Mouse (Mus musculus) heart, embryonic 14.5 days (tissue): ENCODE results near the gene Fabp2. TPM values are rescaled to one million over a fixed set of nuclear protein-coding genes. Genes with fewer than 3 reads are reported as not detected.

Experiments
- ATAC-seq: fragments of 200-750 bp; cut with Nextera tagmentation; 2 replicates; pipeline ENCODE4 v1.8.0; 2017; ENCODE audit warnings: low read depth, moderate TSS enrichment; ENCODE audit not compliant: insufficient number of reproducible peaks, insufficient read depth, low FRiP score
- H3K27ac ChIP-seq, 2 experiments: fragments of 200-500 bp in 1 of 2; fragments of 300-500 bp in 1 of 2; sonication (generic) in 1 of 2; replicated peaks in 1 of 2; 2 replicates each; pipeline ENCODE4 v1.5.1; 2012 to 2014; ENCODE audit warnings: low read depth in 2 of 2, low read length in 2 of 2, control low read depth in 1 of 2, mild to moderate bottlenecking in 1 of 2, mixed read lengths in 1 of 2; ENCODE audit not compliant: control insufficient read depth in 1 of 2, insufficient read depth in 1 of 2
- H3K27me3 ChIP-seq: fragments of 300-500 bp; sonication (generic); 2 replicates; pipeline ENCODE4 v1.6.1; 2014; ENCODE audit warnings: mild to moderate bottlenecking, low read length, control low read depth; ENCODE audit not compliant: control insufficient read depth, insufficient read depth
- H3K36me3 ChIP-seq: fragments of 300-500 bp; sonication (generic); 2 replicates; pipeline ENCODE4 v1.6.1; 2014; ENCODE audit warnings: mild to moderate bottlenecking, control low read depth, low read length, mixed read lengths; ENCODE audit not compliant: control insufficient read depth, insufficient read depth
- H3K4me1 ChIP-seq, 2 experiments: fragments of 200-500 bp in 1 of 2; fragments of 300-500 bp in 1 of 2; sonication (generic) in 1 of 2; 2 replicates each; pipeline ENCODE4 v1.6.1; 2012 to 2014; ENCODE audit warnings: low read length in 2 of 2, control low read depth in 1 of 2, mixed read lengths in 1 of 2; ENCODE audit not compliant: control insufficient read depth in 2 of 2, insufficient read depth in 2 of 2
- H3K4me2 ChIP-seq: fragments of 300-500 bp; sonication (generic); 2 replicates; pipeline ENCODE4 v1.6.1; 2014; ENCODE audit warnings: mild to moderate bottlenecking, low read length
- H3K4me3 ChIP-seq, 2 experiments: fragments of 200-500 bp in 1 of 2; fragments of 300-500 bp in 1 of 2; sonication (generic) in 1 of 2; 2 replicates each; pipeline ENCODE4 v1.5.1; 2012 to 2014; ENCODE audit warnings: low read length in 2 of 2, mild to moderate bottlenecking in 2 of 2, control low read depth in 1 of 2, low read depth in 1 of 2, moderate library complexity in 1 of 2; ENCODE audit not compliant: control insufficient read depth in 1 of 2, insufficient read depth in 1 of 2
- H3K9ac ChIP-seq: fragments of 300-500 bp; sonication (generic); 2 replicates; pipeline ENCODE4 v1.6.1; 2014; ENCODE audit warnings: mild to moderate bottlenecking, low read length
- H3K9me3 ChIP-seq: fragments of 300-500 bp; sonication (generic); 2 replicates; pipeline ENCODE4 v1.6.1; 2016; ENCODE audit warnings: low read length, control low read depth; ENCODE audit not compliant: control insufficient read depth
- WGBS: fragments of 180-500 bp; shearing (Covaris S2); extraction: QIAGEN DNeasy Blood & Tissue Kit; methylation state at CpG from one replicate; pipeline ENCODE4 v1.1.7; 2014; 5-methylcytosine and 5-hydroxymethylcytosine counted together
- polyA plus RNA-seq: library from polyadenylated mRNA; unstranded; fragments of >200 nt; fragmentation: Nextera tagmentation; extraction: Ambion mirVana; gene quantifications from 2 replicates; pipeline ENCODE4 v1.2.1, GENCODE M21; 2014

Gene Fabp2
- polyA plus RNA-seq, 1 experiment from 2014 or later, result not detected

- H3K27ac ChIP-seq, result no peak overlapping the region
- WGBS, result 49% methylated on average over 8 of the region's 8 CpGs
- peaks cover 0 to 7% of the 10 kb centered on the region in 2 experiments; a peak in 3 of 4 replicates for H3K4me1 ChIP-seq
- ATAC-seq, result no peak
- no peaks in the 10 kb centered on the region for H3K9me3 ChIP-seq
- no peak overlapping the region for H3K4me3 ChIP-seq
- H3K36me3 ChIP-seq, result no peaks in the 10 kb centered on the region
- H3K4me2 ChIP-seq, result no peak overlapping the region
- no peak overlapping the region for H3K9ac ChIP-seq
- no peaks in the 10 kb centered on the region for H3K27me3 ChIP-seq
Measured at GRCm38 (mm10) chr3:122920572-122921435, 25.9 kb downstream of the Fabp2 start.

GRCm38 (mm10) chr3:122921676-122922527 is 27.0 kb downstream of the Fabp2 start:
- WGBS, result 83% methylated on average over 8 of the region's 8 CpGs
- Histone ChIP-seq H3K27ac (no peak overlapping the region), H3K27me3 (no peaks in the 10 kb centered on the region), H3K9me3 (no peaks in the 10 kb centered on the region), H3K4me3 (no peak overlapping the region), H3K9ac (no peak overlapping the region), H3K36me3 (peaks cover 3% of the 10 kb centered on the region; the same call in 1 of the 2 replicates), H3K4me1 (peaks cover 0 to 7% of the 10 kb centered on the region in 2 experiments; a peak in 3 of 4 replicates), H3K4me2 (no peak overlapping the region)
- ATAC-seq, result no peak

- ATAC-seq, result no peak
- Histone ChIP-seq H3K9ac (peak overlapping the region; percentile 83; the same call in 1 of the 2 replicates), H3K4me2 (peak overlapping the region; percentile 87), H3K27ac (peak overlapping the region in 1 of 2 experiments; percentile 82; a peak in 1 of 4 replicates), H3K9me3 (no peaks in the 10 kb centered on the region), H3K4me3 (peak overlapping the region in 1 of 2 experiments; percentile 72; a peak in 1 of 4 replicates), H3K36me3 (peaks cover 10% of the 10 kb centered on the region; the same call in 1 of the 2 replicates), H3K4me1 (peaks cover 0 to 7% of the 10 kb centered on the region in 2 experiments; a peak in 3 of 4 replicates), H3K27me3 (no peaks in the 10 kb centered on the region)
- WGBS, result 38% methylated on average over 7 of the region's 7 CpGs
Measured at GRCm38 (mm10) chr3:122923147-122923546, 28.3 kb downstream of the Fabp2 start.

- Histone ChIP-seq H3K36me3 (peaks cover 10% of the 10 kb centered on the region; the same call in 1 of the 2 replicates), H3K27me3 (no peaks in the 10 kb centered on the region), H3K27ac (peak within 1 kb of the TSS; percentile 82 to 87), H3K9me3 (no peaks in the 10 kb centered on the region), H3K4me2 (peak within 1 kb of the TSS; percentile 87), H3K4me1 (peaks cover 0 to 7% of the 10 kb centered on the region in 2 experiments; a peak in 3 of 4 replicates), H3K9ac (peak within 1 kb of the TSS; percentile 83), H3K4me3 (peak within 1 kb of the TSS; percentile 65 to 72)
- WGBS, result under 1% methylated on average over 61 of the region's 68 CpGs
- ATAC-seq, result peak; percentile 99
Measured at GRCm38 (mm10) chr3:122924009-122924914, 29.4 kb downstream of the Fabp2 start, which contains the start of gene 1810037I17Rik. Gene 1810037I17Rik (plus strand): TSS chr3:122924203.

GRCm38 (mm10) chr3:122929723-122930122 is 34.9 kb downstream of the Fabp2 start:
- ATAC-seq, result no peak
- Histone ChIP-seq H3K36me3 (peaks cover 35% of the 10 kb centered on the region), H3K9ac (no peak overlapping the region), H3K4me1 (no peaks in the 10 kb centered on the region), H3K4me3 (no peak overlapping the region), H3K27ac (no peak overlapping the region), H3K27me3 (no peaks in the 10 kb centered on the region), H3K4me2 (no peak overlapping the region), H3K9me3 (no peaks in the 10 kb centered on the region)
- 87% methylated on average over 6 of the region's 6 CpGs for WGBS

- Histone ChIP-seq H3K4me2 (no peak overlapping the region), H3K9me3 (no peaks in the 10 kb centered on the region), H3K9ac (no peak overlapping the region), H3K36me3 (peaks cover 36% of the 10 kb centered on the region), H3K4me1 (no peaks in the 10 kb centered on the region), H3K27ac (no peak overlapping the region), H3K27me3 (no peaks in the 10 kb centered on the region), H3K4me3 (no peak overlapping the region)
- WGBS, result 91% methylated on average over 1 of the region's 1 CpGs
- ATAC-seq, result no peak
Measured at GRCm38 (mm10) chr3:122932466-122932865, 37.6 kb downstream of the Fabp2 start.
